Mouse (Mus musculus) cerebellum, adult 2 months (tissue): Measurements from ENCODE around the gene Anxa6.

Source experiments
- CTCF ChIP-seq: fragments of 200-500 bp; IDR thresholded peaks from 2 replicates; pipeline ENCODE4 v1.5.1; 2011; ENCODE audit warnings: low read depth, mild to moderate bottlenecking, control low read depth, low read length, moderate library complexity, borderline replicate concordance; ENCODE audit not compliant: insufficient read depth
- POLR2A ChIP-seq: fragments of 200-500 bp; IDR thresholded peaks from 2 replicates; pipeline ENCODE4 v1.6.1; 2011; ENCODE audit warnings: low read length, control low read depth, borderline replicate concordance; ENCODE audit not compliant: insufficient read depth

- no peak for TF ChIP-seq POLR2A
- TF ChIP-seq CTCF: no peak
These were observed 56.9 kb downstream of the Anxa6 start for GRCm38 (mm10) chr11:54976351-54976750.
